Mouse (Mus musculus): Measurements from ENCODE around the gene Il17d. TPM values are rescaled to one million over a fixed set of nuclear protein-coding genes. Genes with fewer than 3 reads are reported as not detected.
A peak's percentile ranks its signal among the peaks of the same experiment; 100 is the strongest.

The Il17d gene
- total and polyA plus RNA-seq, 3 experiments = 0.08 TPM; not detected in 2

GRCm38 (mm10) chr14:57540683-57541082 lies 16.1 kb downstream of the Il17d start:
- no peak for DNase-seq (ENCODE audit: extremely low read depth)
- in situ Hi-C loops (cut with MboI; ENCODE audit: low pct_ligation_motif_present, low pct_unique_long_range_greater_than_20kb, low sequenced_read_pairs) (no loop called here), dilution Hi-C loops (cut with MboI; ENCODE audit: extremely low pct_ligation_motif_present, extremely low pct_unique_long_range_greater_than_20kb, low sequenced_read_pairs) (no loop called here)

GRCm38 (mm10) chr14:57542231-57542630 lies 17.7 kb downstream of the Il17d start:
- H3K4me3 ChIP-seq (replicated peaks in 1 of 3; ENCODE audit: low read depth in 2 of 3, low read length in 2 of 3, poor library complexity in 1 of 3) = no peak overlapping the region
- dilution Hi-C loops (cut with MboI; ENCODE audit: extremely low pct_ligation_motif_present, extremely low pct_unique_long_range_greater_than_20kb, low sequenced_read_pairs) = no loop called here
- H3K4me1 ChIP-seq (ENCODE audit: control insufficient read depth in 1 of 2, insufficient read depth in 2 of 2) = peaks cover 0 to 20% of the 10 kb centered on the region in 2 experiments; a peak in 2 of 4 replicates
- no peak for DNase-seq (ENCODE audit: extremely low read depth)
- H3K9me3 ChIP-seq (replicated peaks; ENCODE audit: low read length) = no peaks in the 10 kb centered on the region
- in situ Hi-C loops (cut with MboI; ENCODE audit: low pct_ligation_motif_present, low pct_unique_long_range_greater_than_20kb, low sequenced_read_pairs) = no loop called here
- H3K27ac ChIP-seq (ENCODE audit: insufficient read depth, low read depth) = no peak overlapping the region
- H3K79me2 ChIP-seq (replicated peaks; ENCODE audit: control insufficient read depth, extremely low read depth, insufficient read depth, poor library complexity, severe bottlenecking) = no peaks in the 10 kb centered on the region
- no peaks in the 10 kb centered on the region for H3K27me3 ChIP-seq (replicated peaks)
- peaks cover 0 to 6% of the 10 kb centered on the region in 2 experiments for H3K36me3 ChIP-seq (replicated peaks in 1 of 2; ENCODE audit: control insufficient read depth in 1 of 2, insufficient read depth in 1 of 2, low read length in 1 of 2)
- no peak overlapping the region for H3K4me2 ChIP-seq (ENCODE audit: insufficient read depth, low read depth, poor library complexity, severe bottlenecking)
- H3K9ac ChIP-seq (ENCODE audit: insufficient read depth, low read depth) = no peak overlapping the region
- no peak for TF ChIP-seq NELFE (IDR thresholded peaks at IDR 0.05; ENCODE audit: low read depth, low read length)
- TF ChIP-seq ZC3H11A (IDR thresholded peaks at IDR 0.05; ENCODE audit: low read depth, low read length) = no peak

More at GRCm38 (mm10) chr14:57540683-57541082, 16.1 kb downstream of the Il17d start:
- H3K4me2 ChIP-seq (ENCODE audit: insufficient read depth, low read depth, poor library complexity, severe bottlenecking) = no peak overlapping the region
- H3K9ac ChIP-seq (ENCODE audit: insufficient read depth, low read depth) = no peak overlapping the region
- H3K79me2 ChIP-seq (replicated peaks; ENCODE audit: control insufficient read depth, extremely low read depth, insufficient read depth, poor library complexity, severe bottlenecking) = no peaks in the 10 kb centered on the region
- H3K27me3 ChIP-seq (replicated peaks) = peaks cover 1% of the 10 kb centered on the region
- H3K9me3 ChIP-seq (replicated peaks; ENCODE audit: low read length) = no peaks in the 10 kb centered on the region
- no peak for TF ChIP-seq USF2 (conservative IDR thresholded peaks at IDR 0.05; ENCODE audit: low read depth, low read length)
- TF ChIP-seq EP300 (IDR thresholded peaks at IDR 0.05; ENCODE audit: low read length) = no peak
- TF ChIP-seq MYC (IDR thresholded peaks at IDR 0.05; ENCODE audit: low read depth, low read length) = no peak
- no peak for TF ChIP-seq MEF2A (IDR thresholded peaks at IDR 0.05; ENCODE audit: borderline replicate concordance, low read depth, low read length)
- no peak for TF ChIP-seq RAD21 (IDR thresholded peaks at IDR 0.05; ENCODE audit: low read depth, low read length)
- H3K36me3 ChIP-seq (replicated peaks in 1 of 2; ENCODE audit: control insufficient read depth in 1 of 2, insufficient read depth in 1 of 2, low read length in 1 of 2) = peaks cover 0 to 2% of the 10 kb centered on the region in 2 experiments
- peaks cover 0 to 18% of the 10 kb centered on the region in 2 experiments; a peak in 2 of 4 replicates for H3K4me1 ChIP-seq (ENCODE audit: control insufficient read depth in 1 of 2, insufficient read depth in 2 of 2)
- no peak overlapping the region for H3K4me3 ChIP-seq (replicated peaks in 1 of 3; ENCODE audit: low read depth in 2 of 3, low read length in 2 of 3, poor library complexity in 1 of 3)
- H3K27ac ChIP-seq (ENCODE audit: insufficient read depth, low read depth) = no peak overlapping the region

GRCm38 (mm10) chr14:57543420-57544039 lies 19.0 kb downstream of the Il17d start:
- no peak overlapping the region for H3K27ac ChIP-seq (ENCODE audit: insufficient read depth, low read depth)
- in situ Hi-C loops (cut with MboI; ENCODE audit: low pct_ligation_motif_present, low pct_unique_long_range_greater_than_20kb, low sequenced_read_pairs) = no loop called here
- H3K9ac ChIP-seq (ENCODE audit: insufficient read depth, low read depth) = no peak overlapping the region
- H3K4me3 ChIP-seq (replicated peaks in 1 of 3; ENCODE audit: low read depth in 2 of 3, low read length in 2 of 3, poor library complexity in 1 of 3) = no peak overlapping the region
- DNase-seq (ENCODE audit: extremely low read depth) = peak; percentile 21
- dilution Hi-C loops (cut with MboI; ENCODE audit: extremely low pct_ligation_motif_present, extremely low pct_unique_long_range_greater_than_20kb, low sequenced_read_pairs) = no loop called here
- no peaks in the 10 kb centered on the region for H3K9me3 ChIP-seq (replicated peaks; ENCODE audit: low read length)
- H3K36me3 ChIP-seq (replicated peaks in 1 of 2; ENCODE audit: control insufficient read depth in 1 of 2, insufficient read depth in 1 of 2, low read length in 1 of 2) = peaks cover 0 to 13% of the 10 kb centered on the region in 2 experiments
- peaks cover 0 to 13% of the 10 kb centered on the region in 2 experiments; a peak in 2 of 4 replicates for H3K4me1 ChIP-seq (ENCODE audit: control insufficient read depth in 1 of 2, insufficient read depth in 2 of 2)
- peak in 1 of 2 experiments; percentile 40; a peak in 2 of 4 replicates for TF ChIP-seq CTCF (conservative IDR thresholded peaks at IDR 0.05 in 1 of 2, IDR thresholded peaks at IDR 0.05 in 1 of 2; ENCODE audit: low read depth in 2 of 2, low read length in 2 of 2)
- peak; percentile 38 for TF ChIP-seq RAD21 (IDR thresholded peaks at IDR 0.05; ENCODE audit: low read depth, low read length)
- TF ChIP-seq PAX5 (IDR thresholded peaks at IDR 0.05; ENCODE audit: low read length) = no peak
- TF ChIP-seq TCF12 (IDR thresholded peaks at IDR 0.05; ENCODE audit: low read depth, low read length) = no peak
- no peak for TF ChIP-seq HCFC1 (IDR thresholded peaks at IDR 0.05; ENCODE audit: low read depth, low read length)
- no peak for TF ChIP-seq ZC3H11A (IDR thresholded peaks at IDR 0.05; ENCODE audit: low read depth, low read length)
- TF ChIP-seq EP300 (IDR thresholded peaks at IDR 0.05; ENCODE audit: low read length) = no peak
- TF ChIP-seq ZNF384 (IDR thresholded peaks at IDR 0.05; ENCODE audit: low read depth, low read length) = peak; percentile 77
- no peak for TF ChIP-seq MAX (IDR thresholded peaks at IDR 0.05; ENCODE audit: low read length)
- no peak for TF ChIP-seq NELFE (IDR thresholded peaks at IDR 0.05; ENCODE audit: low read depth, low read length)
- TF ChIP-seq TBP (conservative IDR thresholded peaks at IDR 0.05; ENCODE audit: low read depth, low read length) = no peak
- no peak for TF ChIP-seq UBTF (IDR thresholded peaks at IDR 0.05; ENCODE audit: low read depth, low read length)
- no peak for TF ChIP-seq POLR2A (IDR thresholded peaks at IDR 0.05; ENCODE audit: low read depth, low read length)
- TF ChIP-seq NRF1 (IDR thresholded peaks at IDR 0.05; ENCODE audit: low read depth, low read length) = no peak
- no peak for TF ChIP-seq KAT2A (IDR thresholded peaks at IDR 0.05; ENCODE audit: insufficient replicate concordance, low read length)
- no peak for TF ChIP-seq CHD1 (IDR thresholded peaks at IDR 0.05; ENCODE audit: low read depth, low read length)
- no peak for TF ChIP-seq CHD2 (IDR thresholded peaks at IDR 0.05; ENCODE audit: low read length)
- no peak for TF ChIP-seq MAZ (IDR thresholded peaks at IDR 0.05; ENCODE audit: low read depth, low read length)
- TF ChIP-seq SMC3 (IDR thresholded peaks at IDR 0.05; ENCODE audit: low read depth, low read length) = peak; percentile 23; the same call in 1 of the 2 replicates
- TF ChIP-seq JUND (conservative IDR thresholded peaks at IDR 0.05; ENCODE audit: low read depth, low read length) = no peak
- H3K79me2 ChIP-seq (replicated peaks; ENCODE audit: control insufficient read depth, extremely low read depth, insufficient read depth, poor library complexity, severe bottlenecking) = no peaks in the 10 kb centered on the region
- H3K4me2 ChIP-seq (ENCODE audit: insufficient read depth, low read depth, poor library complexity, severe bottlenecking) = no peak overlapping the region
- no peaks in the 10 kb centered on the region for H3K27me3 ChIP-seq (replicated peaks)

All from CH12.LX (cell line).